Mouse (Mus musculus) urinary bladder, postnatal 10 days (tissue): Measurements from ENCODE around the gene Cfd.

Source experiments
- DNase-seq: peaks from one replicate; pipeline ENCODE4 v3.0.0; 2022; ENCODE audit warnings: low spot score

Gene Cfd

GRCm38 (mm10) chr10:79934272-79934721 is 43.6 kb downstream of the Cfd start:
- no peak for DNase-seq

GRCm38 (mm10) chr10:79934794-79935569 is 44.3 kb downstream of the Cfd start:
- no peak for DNase-seq

DNA sequence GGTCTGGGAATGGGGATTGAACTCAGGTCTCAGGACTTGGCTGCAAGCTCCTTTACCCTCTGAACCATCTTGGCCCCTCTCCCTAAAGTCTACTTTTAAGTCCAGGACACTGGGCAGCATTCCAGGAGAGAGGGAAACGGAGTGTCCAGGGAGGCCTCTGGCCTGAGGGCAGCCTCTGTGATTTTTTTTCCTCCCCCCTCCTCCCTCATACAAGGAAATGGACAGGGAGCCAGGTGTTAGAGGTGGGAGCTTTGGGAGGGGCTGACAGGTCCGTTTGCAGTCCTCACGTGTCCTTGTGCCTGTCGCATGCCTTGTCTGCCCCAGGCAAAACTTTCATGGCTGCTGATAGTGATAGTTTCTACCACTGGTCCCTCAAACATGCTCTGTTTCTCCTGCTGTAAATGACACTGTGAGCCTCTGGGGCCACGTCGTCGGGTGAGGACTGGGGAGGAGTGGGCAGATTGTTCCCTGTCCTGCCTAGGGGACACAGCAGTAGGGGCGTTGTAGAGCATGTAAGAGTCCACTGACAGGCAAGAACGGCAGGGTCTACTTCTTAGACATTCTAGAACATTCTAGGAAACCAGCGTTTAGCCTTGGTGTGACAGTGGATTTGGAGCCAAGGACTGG is 45.7 kb downstream of the Cfd start:
- no peak for DNase-seq

DNA sequence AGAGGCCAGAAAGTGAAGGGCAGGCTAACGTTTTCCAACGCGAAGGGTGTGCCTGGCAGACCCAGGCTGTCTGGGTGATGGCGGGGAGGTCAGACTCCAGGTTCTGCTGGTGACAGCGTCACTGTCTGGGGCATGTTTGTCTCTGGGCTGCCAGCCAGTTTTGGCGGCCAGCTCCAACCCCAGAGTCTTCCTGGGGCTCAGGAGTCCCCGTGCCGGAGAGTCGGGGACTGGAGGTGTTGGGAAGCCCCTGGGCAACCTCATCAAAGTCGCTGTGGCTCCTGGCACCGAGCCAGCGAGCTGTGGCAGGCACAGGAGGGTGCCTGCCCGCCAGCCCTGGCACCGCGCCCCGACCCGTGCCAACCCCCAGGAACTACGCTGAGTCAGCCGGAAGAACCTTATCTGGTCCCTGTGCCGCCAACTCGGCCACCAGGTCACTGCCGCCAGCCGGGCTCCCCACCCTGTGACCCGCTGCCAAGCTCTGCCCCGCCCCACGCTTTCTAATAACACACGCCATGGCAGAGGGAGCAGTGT is 46.3 kb downstream of the Cfd start:
- no peak for DNase-seq

GRCm38 (mm10) chr10:79937775-79938526 is 47.3 kb downstream of the Cfd start:
- no peak for DNase-seq

- DNase-seq: no peak
Measured at GRCm38 (mm10) chr10:79940749-79941148, 50.1 kb downstream of the Cfd start.
